Mouse (Mus musculus): Measurements from ENCODE around the gene Yjefn3. TPM values are rescaled to one million over a fixed set of nuclear protein-coding genes. Genes with fewer than 3 reads are reported as not detected.

Yjefn3 gene
- polyA plus RNA-seq, 1 experiment from 2014 or later = 4.2 TPM

GRCm38 (mm10) chr8:69904096-69904495 lies 1.6 kb upstream of the Yjefn3 start:
- Histone ChIP-seq H3K4me1 (replicated peaks) (peaks cover 20% of the 10 kb centered on the region), H3K27me3 (replicated peaks) (no peaks in the 10 kb centered on the region), H3K9ac (no peak overlapping the region), H3K4me3 (replicated peaks) (no peak overlapping the region), H3K36me3 (peaks cover 9% of the 10 kb centered on the region; the same call in 1 of the 2 replicates), H3K27ac (no peak overlapping the region), H3K9me3 (no peaks in the 10 kb centered on the region), H3K4me2 (replicated peaks) (peak overlapping the region; percentile 96; the same call in 1 of the 2 replicates)
- 75% methylated on average over 8 of the region's 8 CpGs for WGBS
- ATAC-seq = no peak

- no peaks in the 10 kb centered on the region for H3K27me3 ChIP-seq (replicated peaks)
- H3K4me2 ChIP-seq (replicated peaks) = peak overlapping the region; percentile 96
- peak overlapping the region; percentile 64 for H3K4me3 ChIP-seq (replicated peaks)
- peak overlapping the region; percentile 58 for H3K9ac ChIP-seq
- H3K9me3 ChIP-seq = no peaks in the 10 kb centered on the region
- peak overlapping the region; percentile 92 for H3K27ac ChIP-seq
- under 1% methylated on average over 45 of the region's 45 CpGs for WGBS
- peaks cover 20% of the 10 kb centered on the region for H3K4me1 ChIP-seq (replicated peaks)
- peak; percentile 91 for ATAC-seq
- 0 out of 2 replicates have a peak, but pooled peaks cover 4% of the 10 kb centered on the region for H3K36me3 ChIP-seq
Observed at GRCm38 (mm10) chr8:69903063-69903542, 591 bp upstream of the Yjefn3 start.

DNA sequence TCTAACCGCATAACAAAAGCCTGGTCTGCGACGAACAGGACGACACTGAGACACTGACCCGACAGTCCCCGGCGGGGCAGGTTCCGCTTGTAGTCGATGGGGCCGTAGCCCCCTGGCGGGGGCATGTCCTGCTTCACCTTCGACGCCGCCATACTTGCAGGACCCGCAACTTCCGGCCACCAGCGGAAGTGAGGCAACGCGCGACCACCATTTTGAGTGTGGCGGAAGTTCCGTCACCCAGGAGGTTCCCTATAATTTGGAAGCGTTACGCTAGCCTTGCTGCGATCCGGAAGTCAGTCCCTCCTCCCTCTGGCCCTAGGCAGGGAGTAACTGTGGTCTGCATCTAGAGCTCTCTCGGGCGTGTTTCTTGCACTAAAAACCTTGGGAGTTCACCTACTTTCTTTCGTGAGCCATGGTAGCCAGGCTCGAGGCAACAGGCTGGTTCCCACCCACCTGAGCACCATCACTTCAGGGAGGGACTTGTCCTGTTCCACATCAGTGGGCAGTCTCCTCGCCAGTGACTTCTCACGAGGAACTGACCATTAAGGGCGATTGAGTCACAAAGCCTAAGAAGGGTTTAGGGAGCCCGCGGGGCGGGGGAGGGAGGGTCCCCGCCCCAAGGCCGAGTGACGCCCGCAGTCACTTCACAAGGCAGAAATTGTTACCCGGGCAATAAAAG lies 889 bp downstream of the Yjefn3 start:
- H3K9me3 ChIP-seq = no peaks in the 10 kb centered on the region
- peaks cover 20% of the 10 kb centered on the region for H3K4me1 ChIP-seq (replicated peaks)
- H3K36me3 ChIP-seq = 0 out of 2 replicates have a peak, but pooled peaks cover 4% of the 10 kb centered on the region
- 2% methylated on average over 41 of the region's 41 CpGs for WGBS
- peak overlapping the region; percentile 82 for H3K9ac ChIP-seq
- no peaks in the 10 kb centered on the region for H3K27me3 ChIP-seq (replicated peaks)
- peak overlapping the region; percentile 92 for H3K27ac ChIP-seq
- peak overlapping the region; percentile 64 for H3K4me3 ChIP-seq (replicated peaks)
- ATAC-seq = peak; percentile 76
- peak overlapping the region; percentile 96 for H3K4me2 ChIP-seq (replicated peaks)

DNA sequence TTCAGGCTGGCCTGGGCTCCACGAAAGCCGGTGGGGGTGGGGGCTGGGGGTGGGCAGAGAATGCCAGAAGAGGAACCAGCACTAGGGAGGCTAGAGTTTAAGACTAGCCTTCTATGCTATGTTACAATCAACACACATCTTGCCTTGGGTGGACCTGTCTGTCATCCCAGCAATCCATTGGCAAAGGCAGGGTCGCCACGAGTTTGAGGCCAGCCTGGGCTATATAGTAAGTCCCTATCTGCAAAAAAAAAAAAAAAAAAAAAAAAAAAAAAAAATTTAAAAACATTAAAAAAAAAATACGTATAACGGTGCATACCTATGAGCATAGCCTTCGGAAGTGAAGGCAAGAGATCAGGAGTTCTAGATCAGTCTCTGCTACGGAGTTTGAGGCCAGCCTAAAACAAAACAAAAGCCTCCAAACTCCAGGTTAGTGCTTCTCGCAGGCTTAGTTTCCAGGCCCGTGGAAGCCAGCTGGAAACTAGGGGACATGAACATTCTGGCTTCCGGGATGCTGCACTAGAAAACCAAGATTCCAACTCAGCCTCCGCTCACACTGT lies 1.5 kb downstream of the Yjefn3 start:
- Histone ChIP-seq H3K27ac (peak overlapping the region; percentile 92), H3K4me3 (replicated peaks) (peak overlapping the region; percentile 64), H3K9ac (peak overlapping the region; percentile 82), H3K9me3 (no peaks in the 10 kb centered on the region), H3K27me3 (replicated peaks) (no peaks in the 10 kb centered on the region), H3K4me2 (replicated peaks) (peak overlapping the region; percentile 96), H3K36me3 (0 out of 2 replicates have a peak, but pooled peaks cover 4% of the 10 kb centered on the region), H3K4me1 (replicated peaks) (peaks cover 20% of the 10 kb centered on the region)
- ATAC-seq = no peak
- WGBS = 13% methylated on average over 12 of the region's 12 CpGs

- Histone ChIP-seq H3K9ac (no peak overlapping the region), H3K36me3 (0 out of 2 replicates have a peak, but pooled peaks cover 4% of the 10 kb centered on the region), H3K27ac (no peak overlapping the region), H3K27me3 (replicated peaks) (no peaks in the 10 kb centered on the region), H3K4me3 (replicated peaks) (no peak overlapping the region), H3K4me2 (replicated peaks) (peak overlapping the region; percentile 96; the same call in 1 of the 2 replicates), H3K9me3 (no peaks in the 10 kb centered on the region), H3K4me1 (replicated peaks) (peaks cover 27% of the 10 kb centered on the region)
- ATAC-seq = no peak
- WGBS = 92% methylated on average over 2 of the region's 2 CpGs
Observed at GRCm38 (mm10) chr8:69899876-69900275, 2.6 kb downstream of the Yjefn3 start.

DNA sequence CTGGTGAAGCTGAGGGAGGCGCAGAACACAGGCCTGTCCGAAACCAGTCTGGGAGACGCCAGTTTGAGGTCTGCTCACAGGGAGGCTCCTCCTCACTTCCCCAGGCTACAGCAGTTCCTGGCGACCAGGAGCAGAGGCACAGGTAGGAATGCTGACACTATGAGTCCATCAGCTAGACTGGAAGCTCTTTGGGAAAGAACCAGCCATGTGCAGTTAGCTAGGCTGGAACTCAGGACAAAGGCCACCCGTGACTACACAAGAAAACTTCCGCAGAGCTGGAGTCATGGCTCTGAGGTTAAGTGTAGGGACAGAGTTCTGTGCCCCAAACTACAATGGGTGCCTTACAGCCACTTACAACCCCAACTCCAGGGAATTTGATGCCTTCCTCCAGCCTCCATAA lies 4.7 kb downstream of the Yjefn3 start:
- Histone ChIP-seq H3K27ac (no peak overlapping the region), H3K4me1 (replicated peaks) (peaks cover 23% of the 10 kb centered on the region), H3K9me3 (no peaks in the 10 kb centered on the region), H3K27me3 (replicated peaks) (no peaks in the 10 kb centered on the region), H3K4me3 (replicated peaks) (no peak overlapping the region), H3K4me2 (replicated peaks) (no peak overlapping the region), H3K36me3 (peaks cover 14% of the 10 kb centered on the region; the same call in 1 of the 2 replicates), H3K9ac (peak overlapping the region; percentile 9; the same call in 1 of the 2 replicates)
- no peak for ATAC-seq
- WGBS = 81% methylated on average over 6 of the region's 6 CpGs

GRCm38 (mm10) chr8:69895772-69896451 lies 6.6 kb downstream of the Yjefn3 start:
- Histone ChIP-seq H3K27ac (no peak overlapping the region), H3K9ac (0 out of 2 replicates have a peak overlapping the region, but pooled peaks have one; percentile 2), H3K4me2 (replicated peaks) (no peak overlapping the region), H3K4me1 (replicated peaks) (peaks cover 23% of the 10 kb centered on the region), H3K36me3 (peaks cover 15% of the 10 kb centered on the region; the same call in 1 of the 2 replicates), H3K27me3 (replicated peaks) (peaks cover 3% of the 10 kb centered on the region), H3K4me3 (replicated peaks) (no peak overlapping the region), H3K9me3 (no peaks in the 10 kb centered on the region)
- 69% methylated on average over 4 of the region's 4 CpGs for WGBS
- no peak for ATAC-seq

DNA sequence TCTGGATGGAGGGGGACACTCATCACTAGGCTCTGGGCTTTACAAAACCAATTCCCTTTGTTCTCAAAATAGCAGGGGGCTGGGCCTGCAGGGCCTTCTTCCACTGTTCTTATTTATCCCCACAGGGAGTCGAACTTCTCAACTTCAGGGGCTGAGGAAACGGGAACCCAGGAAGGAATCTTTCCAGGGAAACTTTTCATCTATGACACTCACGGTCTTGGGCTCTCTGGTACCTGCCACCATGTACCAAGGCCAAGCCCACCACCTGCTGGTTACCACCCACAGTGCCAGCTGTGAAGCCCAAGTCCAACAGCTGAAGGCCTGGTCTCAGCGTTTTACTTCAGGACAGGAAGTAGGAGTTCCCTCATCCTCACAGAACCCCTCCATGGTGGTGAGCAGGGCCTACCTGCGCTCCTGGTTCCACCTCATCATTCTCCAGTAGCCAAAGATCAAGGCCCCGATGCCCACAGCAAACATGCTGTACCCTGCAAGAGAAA lies 7.6 kb downstream of the Yjefn3 start:
- no peak overlapping the region for H3K4me3 ChIP-seq (replicated peaks)
- ATAC-seq = no peak
- H3K9ac ChIP-seq = no peak overlapping the region
- H3K4me2 ChIP-seq (replicated peaks) = no peak overlapping the region
- no peaks in the 10 kb centered on the region for H3K9me3 ChIP-seq
- WGBS = 66% methylated on average over 6 of the region's 6 CpGs
- H3K27ac ChIP-seq = no peak overlapping the region
- H3K4me1 ChIP-seq (replicated peaks) = peaks cover 13% of the 10 kb centered on the region
- peaks cover 15% of the 10 kb centered on the region; the same call in 1 of the 2 replicates for H3K36me3 ChIP-seq
- peaks cover 12% of the 10 kb centered on the region for H3K27me3 ChIP-seq (replicated peaks)

- H3K4me2 ChIP-seq (replicated peaks) = no peak overlapping the region
- ATAC-seq = peak; percentile 34
- peaks cover 22% of the 10 kb centered on the region for H3K27me3 ChIP-seq (replicated peaks)
- H3K4me3 ChIP-seq (replicated peaks) = no peak overlapping the region
- no peak overlapping the region for H3K27ac ChIP-seq
- no peaks in the 10 kb centered on the region for H3K9me3 ChIP-seq
- H3K9ac ChIP-seq = no peak overlapping the region
- WGBS = 43% methylated on average over 17 of the region's 17 CpGs
- peaks cover 15% of the 10 kb centered on the region for H3K4me1 ChIP-seq (replicated peaks)
- H3K36me3 ChIP-seq = peaks cover 11% of the 10 kb centered on the region; the same call in 1 of the 2 replicates
Observed at GRCm38 (mm10) chr8:69893863-69894262, 8.6 kb downstream of the Yjefn3 start.

DNA sequence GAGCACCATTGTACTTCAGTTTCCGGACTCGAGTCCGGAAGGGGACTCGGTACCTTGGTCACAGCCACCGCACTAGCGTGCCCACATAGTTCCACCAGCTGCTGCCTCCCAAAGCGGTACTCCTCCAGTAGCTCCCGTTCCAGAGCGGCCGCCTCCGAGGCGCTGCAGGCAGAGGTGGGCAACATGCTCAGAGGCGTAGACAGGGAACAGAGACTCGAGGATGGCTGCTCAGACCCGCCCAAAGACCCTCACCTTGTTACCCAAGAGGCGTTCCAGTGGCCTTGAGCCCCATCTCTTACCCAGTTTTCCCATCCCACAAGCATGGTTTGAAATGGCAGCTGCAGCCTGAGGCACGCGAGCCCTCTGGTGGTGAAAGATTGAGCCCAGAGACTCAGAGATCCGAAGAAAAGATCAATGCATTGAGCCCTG lies 11.7 kb downstream of the Yjefn3 start:
- Histone ChIP-seq H3K27me3 (replicated peaks) (peaks cover 53% of the 10 kb centered on the region), H3K9ac (no peak overlapping the region), H3K36me3 (peaks cover 11% of the 10 kb centered on the region; the same call in 1 of the 2 replicates), H3K4me2 (replicated peaks) (no peak overlapping the region), H3K27ac (no peak overlapping the region), H3K9me3 (no peaks in the 10 kb centered on the region), H3K4me1 (replicated peaks) (peaks cover 37% of the 10 kb centered on the region), H3K4me3 (replicated peaks) (no peak overlapping the region)
- no peak for ATAC-seq
- WGBS = 50% methylated on average over 19 of the region's 19 CpGs

- Histone ChIP-seq H3K4me1 (replicated peaks) (peaks cover 34% of the 10 kb centered on the region), H3K9me3 (no peaks in the 10 kb centered on the region), H3K9ac (no peak overlapping the region; the same call in 1 of the 2 replicates), H3K27me3 (replicated peaks) (peaks cover 72% of the 10 kb centered on the region), H3K27ac (no peak overlapping the region), H3K4me3 (replicated peaks) (peak overlapping the region; percentile 17), H3K36me3 (peaks cover 4% of the 10 kb centered on the region; the same call in 1 of the 2 replicates), H3K4me2 (replicated peaks) (peak overlapping the region; percentile 48)
- 3% methylated on average over 32 of the region's 32 CpGs for WGBS
- ATAC-seq = 0 out of 2 replicates have a peak, but pooled peaks have one; percentile 11
Observed at GRCm38 (mm10) chr8:69888902-69889301, 13.6 kb downstream of the Yjefn3 start.
